In the genomic region with DNA sequence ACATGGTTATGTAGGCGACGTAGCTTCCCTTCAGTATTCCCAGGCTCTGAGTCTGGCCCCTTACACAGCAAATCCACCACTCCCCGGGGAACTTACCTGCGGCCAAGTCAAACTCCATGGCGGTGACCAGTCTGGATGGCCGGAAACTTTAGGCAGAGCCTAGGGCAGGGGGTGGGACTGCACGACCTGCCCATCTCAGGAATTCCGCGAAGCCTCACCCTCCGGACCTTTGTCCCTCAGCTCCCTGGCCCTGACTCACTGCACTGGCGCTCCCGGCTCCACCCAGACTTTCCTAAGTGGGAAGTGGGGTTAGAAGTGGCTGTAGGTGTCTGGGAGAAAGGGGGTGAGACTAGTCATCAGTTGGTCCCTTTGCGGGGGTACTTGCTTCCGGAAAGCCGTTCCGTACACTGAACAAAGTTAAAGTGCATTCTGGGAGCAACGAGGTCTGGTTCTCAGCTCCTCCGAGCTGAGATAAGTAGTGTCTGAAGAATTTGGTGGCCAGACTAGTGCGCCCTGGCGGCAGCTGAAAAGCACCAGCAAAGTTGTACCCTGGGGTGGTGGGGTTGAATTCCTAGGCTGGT, we compare ENCODE assay signal across 8 mouse cellular contexts. TPM values are rescaled to one million over a fixed set of nuclear protein-coding genes. Genes with fewer than 3 reads are reported as not detected.
DNase-seq lines count a peak whose midpoint lies in the region; ATAC-seq lines count a peak whose summit lies in the region.

A gene (minus strand): TSS at position 206 of the 581 bp plus-strand sequence.

- 15% methylated on average over 20 of the region's 20 CpGs for WGBS in neural tube, embryonic 14.5 days

- H3K9me3 ChIP-seq in neural tube, embryonic 14.5 days (ENCODE audit: control insufficient read depth, low read length) = no peaks in the 10 kb centered on the region

- H3K4me2 ChIP-seq in neural tube, embryonic 14.5 days (ENCODE audit: low read depth, low read length) = peak within 1 kb of the TSS; percentile 21

- no peak within 1 kb of the TSS for H3K27ac ChIP-seq in neural tube, embryonic 14.5 days (ENCODE audit: low read depth, low read length)

- H3K27me3 ChIP-seq in neural tube, embryonic 14.5 days (ENCODE audit: control insufficient read depth, insufficient read depth, low read length) = peaks cover 5% of the 10 kb centered on the region; the same call in 1 of the 2 replicates

- no peaks in the 10 kb centered on the region; the same call in 1 of the 2 replicates for H3K36me3 ChIP-seq in neural tube, embryonic 14.5 days (ENCODE audit: control insufficient read depth, insufficient read depth, low read length)

- no peak for ATAC-seq in neural tube, embryonic 14.5 days (ENCODE audit: low read depth)
- no peak for ATAC-seq in frontal cortex, adult (ENCODE audit: low TSS enrichment)

- H3K4me1 ChIP-seq in neural tube, embryonic 14.5 days (ENCODE audit: control insufficient read depth, insufficient read depth, low read length) = no peaks in the 10 kb centered on the region

- no peak within 1 kb of the TSS for H3K4me3 ChIP-seq in neural tube, embryonic 14.5 days (ENCODE audit: low read depth, low read length)

- peak; percentile 33 to 46 for DNase-seq in spleen, postnatal 10 days (ENCODE audit: low spot score in 2 of 2)
- no peak for DNase-seq in spleen, adult 12 weeks (ENCODE audit: low spot score)
- DNase-seq in heart, adult 11 months = peak; percentile 96
- DNase-seq in kidney, adult 11 months = peak; percentile 71
- DNase-seq in lung, adult 18-20 months = peak; percentile 67 to 78
- DNase-seq in layer of hippocampus, adult 11-12 months (ENCODE audit: low spot score) = no peak

- H3K9ac ChIP-seq in neural tube, embryonic 14.5 days (replicated peaks; ENCODE audit: low read depth, low read length) = peak within 1 kb of the TSS; percentile 32; the same call in 1 of the 2 replicates

RNA-seq across cellular contexts. Expression of the gene that starts here (rescaled TPM):
- 0.50 and 0.75 TPM in 2 replicates for polyA plus RNA-seq in neural tube, embryonic 14.5 days (2014; fragmentation: Nextera tagmentation; extraction: Ambion mirVana)

Comparison
In these comparisons a context has a peak if more than half of its experiments do, and no peak if none do; other contexts are left out.
1. DNase-seq: peak in spleen, postnatal 10 days (2 of 2), heart, adult 11 months (single experiment), kidney, adult 11 months (single experiment) and lung, adult 18-20 months (2 of 2); none in spleen, adult 12 weeks (single experiment) and layer of hippocampus, adult 11-12 months (single experiment).